Comparison of ENCODE assay signal across 15 mouse cellular contexts in genomic region chr1:35834180-35834579, GRCm38 (mm10).
"Had no signal": no experiment of that assay in that cellular context is flagged by ENCODE, and none has a peak within 500 bp of the region (broad histone marks: within the 10 kb centered on the region; RNA-seq: fewer than 3 reads in every experiment).

No protein-coding gene starts in this region.

- H3K36me3 ChIP-seq: neural tube, embryonic 13.5 days; stomach, embryonic 15.5 days had no signal

- H3K4me1 ChIP-seq: neural tube, embryonic 13.5 days; stomach, embryonic 15.5 days had no signal

- H3K9me3 ChIP-seq: neural tube, embryonic 13.5 days; stomach, embryonic 15.5 days had no signal

- H3K9ac ChIP-seq: neural tube, embryonic 13.5 days; stomach, embryonic 15.5 days had no signal

- H3K27me3 ChIP-seq: neural tube, embryonic 13.5 days; stomach, embryonic 15.5 days had no signal

- H3K27ac ChIP-seq: neural tube, embryonic 13.5 days; stomach, embryonic 15.5 days; stomach, postnatal 0 days had no signal

- DNase-seq: retina, postnatal 1 day; right cerebral cortex, adult 18-20 months; right cerebral cortex, postnatal 14 days; right cerebral cortex, postnatal 25 days; right cerebral cortex, postnatal 4 days; spleen, adult 18-20 months; thymus, adult 18-20 months; thymus, adult 2 months; thymus, postnatal 14 days; thymus, postnatal 25 days; thymus, postnatal 36 days; thymus, postnatal 4 days had no signal

- H3K4me2 ChIP-seq: neural tube, embryonic 13.5 days; stomach, embryonic 15.5 days had no signal

- H3K4me3 ChIP-seq: neural tube, embryonic 13.5 days; stomach, embryonic 15.5 days had no signal
